Mouse (Mus musculus): ENCODE measurements around the gene Angptl7. TPM values are rescaled to one million over a fixed set of nuclear protein-coding genes. Genes with fewer than 3 reads are reported as not detected.

Gene Angptl7
- polyA plus RNA-seq, 1 experiment: 0.37 TPM

GRCm38 (mm10) chr4:148471363-148471806 is 28.9 kb downstream of the Angptl7 start:
- Histone ChIP-seq H3K4me1 (ENCODE audit: control insufficient read depth, insufficient read depth, low read length) (no peaks in the 10 kb centered on the region), H3K4me3 (ENCODE audit: low read depth, low read length) (no peak overlapping the region), H3K9me3 (replicated peaks; ENCODE audit: control insufficient read depth, insufficient read depth, low read length, poor library complexity, severe bottlenecking) (no peaks in the 10 kb centered on the region), H3K9ac (ENCODE audit: low read depth, poor library complexity, severe bottlenecking) (no peak overlapping the region), H3K27ac (ENCODE audit: insufficient read depth, low read length) (no peak overlapping the region), H3K27me3 (ENCODE audit: control insufficient read depth, insufficient read depth, low read length, poor library complexity, severe bottlenecking) (no peaks in the 10 kb centered on the region), H3K36me3 (ENCODE audit: control insufficient read depth, insufficient read depth, low read length, poor library complexity, severe bottlenecking) (peaks cover 22% of the 10 kb centered on the region; the same call in 1 of the 2 replicates)
- TF ChIP-seq POLR2A (IDR thresholded peaks at IDR 0.05; ENCODE audit: insufficient read depth, low read length) (no peak), CTCF (IDR thresholded peaks at IDR 0.05; ENCODE audit: low read depth, low read length) (no peak), EP300 (IDR thresholded peaks at IDR 0.05; ENCODE audit: insufficient read depth, low read depth, low read length) (no peak)

DNA sequence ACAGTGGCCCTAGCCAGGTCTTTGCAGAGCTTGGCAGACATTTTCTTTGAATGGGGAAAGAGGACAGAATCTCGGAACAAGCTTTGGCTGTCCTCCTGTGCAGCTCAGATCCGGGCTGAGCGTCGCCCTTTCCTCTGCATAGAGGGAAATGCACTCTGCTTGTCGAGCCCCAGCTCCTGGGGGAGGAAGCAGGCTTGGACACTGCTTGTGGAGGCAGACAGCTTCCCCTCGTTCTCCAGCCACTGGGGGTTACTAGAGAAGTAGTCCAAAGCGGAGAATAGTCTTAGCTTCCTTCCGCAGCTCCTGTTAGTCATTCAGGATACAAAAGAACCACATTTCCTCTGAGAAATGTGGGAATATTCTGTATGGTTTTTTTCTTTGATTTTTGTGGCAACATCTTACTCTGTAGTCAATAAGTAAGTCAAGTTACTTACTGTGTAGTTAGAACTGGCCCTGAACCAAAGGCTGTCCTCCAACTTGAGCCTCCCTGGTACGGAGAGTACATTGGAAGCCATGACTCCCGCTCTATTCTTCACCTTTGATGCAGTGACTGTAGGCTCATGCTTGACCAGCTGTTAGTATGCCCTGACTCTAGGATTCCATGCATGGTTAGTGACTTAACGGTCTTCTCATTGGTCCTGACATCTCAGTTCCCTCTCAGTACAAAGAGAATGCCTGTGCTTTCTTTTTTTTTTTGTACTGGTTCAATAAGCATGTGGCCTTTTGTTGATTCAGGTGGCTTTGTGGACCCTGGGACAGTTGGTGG is 30.6 kb downstream of the Angptl7 start:
- Histone ChIP-seq H3K27ac (ENCODE audit: insufficient read depth, low read length) (no peak overlapping the region), H3K4me1 (ENCODE audit: control insufficient read depth, insufficient read depth, low read length) (no peaks in the 10 kb centered on the region), H3K9ac (ENCODE audit: low read depth, poor library complexity, severe bottlenecking) (no peak overlapping the region), H3K27me3 (ENCODE audit: control insufficient read depth, insufficient read depth, low read length, poor library complexity, severe bottlenecking) (no peaks in the 10 kb centered on the region), H3K36me3 (ENCODE audit: control insufficient read depth, insufficient read depth, low read length, poor library complexity, severe bottlenecking) (peaks cover 21% of the 10 kb centered on the region; the same call in 1 of the 2 replicates), H3K9me3 (replicated peaks; ENCODE audit: control insufficient read depth, insufficient read depth, low read length, poor library complexity, severe bottlenecking) (no peaks in the 10 kb centered on the region), H3K4me3 (ENCODE audit: low read depth, low read length) (no peak overlapping the region)
- TF ChIP-seq CTCF (IDR thresholded peaks at IDR 0.05; ENCODE audit: low read depth, low read length) (no peak), EP300 (IDR thresholded peaks at IDR 0.05; ENCODE audit: insufficient read depth, low read depth, low read length) (no peak), POLR2A (IDR thresholded peaks at IDR 0.05; ENCODE audit: insufficient read depth, low read length) (no peak)

- H3K27ac ChIP-seq (ENCODE audit: insufficient read depth, low read length): no peak overlapping the region
- no peak for TF ChIP-seq EP300 (IDR thresholded peaks at IDR 0.05; ENCODE audit: insufficient read depth, low read depth, low read length)
- peaks cover 26% of the 10 kb centered on the region; the same call in 1 of the 2 replicates for H3K36me3 ChIP-seq (ENCODE audit: control insufficient read depth, insufficient read depth, low read length, poor library complexity, severe bottlenecking)
- no peaks in the 10 kb centered on the region for H3K9me3 ChIP-seq (replicated peaks; ENCODE audit: control insufficient read depth, insufficient read depth, low read length, poor library complexity, severe bottlenecking)
- 0 out of 2 replicates have a peak overlapping the region, but pooled peaks have one; percentile 1 for H3K4me3 ChIP-seq (ENCODE audit: low read depth, low read length)
- no peaks in the 10 kb centered on the region for H3K27me3 ChIP-seq (ENCODE audit: control insufficient read depth, insufficient read depth, low read length, poor library complexity, severe bottlenecking)
- no peaks in the 10 kb centered on the region for H3K4me1 ChIP-seq (ENCODE audit: control insufficient read depth, insufficient read depth, low read length)
- H3K9ac ChIP-seq (ENCODE audit: low read depth, poor library complexity, severe bottlenecking): no peak overlapping the region
Observed at GRCm38 (mm10) chr4:148468396-148468795, 31.9 kb downstream of the Angptl7 start.

DNA sequence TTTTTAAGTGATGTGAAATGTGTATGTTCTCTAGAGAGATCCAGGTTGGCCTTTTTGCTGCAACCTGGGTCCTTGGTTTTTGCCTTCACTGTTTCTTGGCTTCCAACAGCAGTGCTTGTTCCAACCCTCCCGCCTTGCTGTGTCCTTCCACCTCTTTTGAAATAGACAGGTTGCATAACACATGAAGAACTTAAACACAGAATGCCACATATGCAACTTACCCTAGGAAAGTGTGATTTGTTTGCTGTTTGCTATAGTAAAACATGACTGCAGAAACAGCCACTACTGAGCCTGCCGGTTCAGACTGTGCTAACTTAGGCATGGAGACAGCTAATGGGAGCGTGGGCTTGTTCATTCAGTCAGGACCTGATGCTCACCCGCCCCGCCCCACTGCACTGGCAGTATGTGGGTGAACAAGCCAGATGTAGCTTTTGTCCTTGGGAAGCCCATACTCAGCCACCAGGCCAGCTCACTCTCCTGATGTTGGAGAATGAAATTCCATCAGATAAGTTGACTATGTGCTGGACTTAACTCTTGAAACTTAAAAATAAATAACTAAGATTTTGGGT is 33.7 kb downstream of the Angptl7 start:
- no peaks in the 10 kb centered on the region for H3K27me3 ChIP-seq (ENCODE audit: control insufficient read depth, insufficient read depth, low read length, poor library complexity, severe bottlenecking)
- H3K4me1 ChIP-seq (ENCODE audit: control insufficient read depth, insufficient read depth, low read length): no peaks in the 10 kb centered on the region
- H3K27ac ChIP-seq (ENCODE audit: insufficient read depth, low read length): no peak overlapping the region
- H3K9me3 ChIP-seq (replicated peaks; ENCODE audit: control insufficient read depth, insufficient read depth, low read length, poor library complexity, severe bottlenecking): no peaks in the 10 kb centered on the region
- no peak overlapping the region for H3K9ac ChIP-seq (ENCODE audit: low read depth, poor library complexity, severe bottlenecking)
- H3K4me3 ChIP-seq (ENCODE audit: low read depth, low read length): no peak overlapping the region
- TF ChIP-seq POLR2A (IDR thresholded peaks at IDR 0.05; ENCODE audit: insufficient read depth, low read length) (no peak), EP300 (IDR thresholded peaks at IDR 0.05; ENCODE audit: insufficient read depth, low read depth, low read length) (no peak), CTCF (IDR thresholded peaks at IDR 0.05; ENCODE audit: low read depth, low read length) (no peak)
- peaks cover 21% of the 10 kb centered on the region for H3K36me3 ChIP-seq (ENCODE audit: control insufficient read depth, insufficient read depth, low read length, poor library complexity, severe bottlenecking)

- no peak overlapping the region for H3K27ac ChIP-seq (ENCODE audit: insufficient read depth, low read length)
- H3K36me3 ChIP-seq (ENCODE audit: control insufficient read depth, insufficient read depth, low read length, poor library complexity, severe bottlenecking): peaks cover 12% of the 10 kb centered on the region
- H3K27me3 ChIP-seq (ENCODE audit: control insufficient read depth, insufficient read depth, low read length, poor library complexity, severe bottlenecking): no peaks in the 10 kb centered on the region
- H3K9ac ChIP-seq (ENCODE audit: low read depth, poor library complexity, severe bottlenecking): no peak overlapping the region
- H3K4me3 ChIP-seq (ENCODE audit: low read depth, low read length): no peak overlapping the region
- H3K9me3 ChIP-seq (replicated peaks; ENCODE audit: control insufficient read depth, insufficient read depth, low read length, poor library complexity, severe bottlenecking): no peaks in the 10 kb centered on the region
- no peak for TF ChIP-seq CTCF (IDR thresholded peaks at IDR 0.05; ENCODE audit: low read depth, low read length)
- no peak for TF ChIP-seq POLR2A (IDR thresholded peaks at IDR 0.05; ENCODE audit: insufficient read depth, low read length)
- TF ChIP-seq EP300 (IDR thresholded peaks at IDR 0.05; ENCODE audit: insufficient read depth, low read depth, low read length): no peak
- H3K4me1 ChIP-seq (ENCODE audit: control insufficient read depth, insufficient read depth, low read length): no peaks in the 10 kb centered on the region
Observed at GRCm38 (mm10) chr4:148464869-148465268, 35.4 kb downstream of the Angptl7 start.

DNA sequence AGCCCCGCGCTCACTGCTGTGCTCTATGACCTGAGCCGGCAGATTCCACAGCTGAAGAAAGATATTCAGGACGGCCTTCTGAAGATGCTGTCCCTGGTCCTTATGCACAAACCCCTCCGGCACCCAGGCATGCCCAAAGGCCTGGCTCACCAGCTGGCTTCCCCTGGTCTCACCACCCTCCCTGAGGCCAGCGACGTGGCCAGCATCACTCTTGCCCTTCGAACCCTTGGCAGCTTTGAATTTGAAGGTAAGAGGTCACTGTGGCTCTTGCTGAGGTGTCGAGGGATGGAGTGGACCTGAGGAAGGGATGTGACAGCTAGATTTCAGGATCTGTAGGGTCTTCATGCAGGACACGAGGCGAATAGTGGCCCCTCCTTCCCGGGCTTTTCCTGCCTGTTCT is 36.0 kb downstream of the Angptl7 start:
- Histone ChIP-seq H3K4me3 (ENCODE audit: low read depth, low read length) (no peak overlapping the region), H3K27me3 (ENCODE audit: control insufficient read depth, insufficient read depth, low read length, poor library complexity, severe bottlenecking) (no peaks in the 10 kb centered on the region), H3K36me3 (ENCODE audit: control insufficient read depth, insufficient read depth, low read length, poor library complexity, severe bottlenecking) (peaks cover 8% of the 10 kb centered on the region), H3K4me1 (ENCODE audit: control insufficient read depth, insufficient read depth, low read length) (no peaks in the 10 kb centered on the region), H3K9me3 (replicated peaks; ENCODE audit: control insufficient read depth, insufficient read depth, low read length, poor library complexity, severe bottlenecking) (no peaks in the 10 kb centered on the region), H3K27ac (ENCODE audit: insufficient read depth, low read length) (no peak overlapping the region), H3K9ac (ENCODE audit: low read depth, poor library complexity, severe bottlenecking) (no peak overlapping the region)
- TF ChIP-seq CTCF (IDR thresholded peaks at IDR 0.05; ENCODE audit: low read depth, low read length) (no peak), EP300 (IDR thresholded peaks at IDR 0.05; ENCODE audit: insufficient read depth, low read depth, low read length) (no peak), POLR2A (IDR thresholded peaks at IDR 0.05; ENCODE audit: insufficient read depth, low read length) (no peak)

Data from ES-Bruce4 (cell line).